Mouse (Mus musculus) heart, embryonic 11.5 days (tissue): Measurements from ENCODE around the gene Lrrc51. TPM values are rescaled to one million over a fixed set of nuclear protein-coding genes. Genes with fewer than 3 reads are reported as not detected.

Experiments used
- ATAC-seq: fragments of 200-750 bp; cut with Nextera tagmentation; replicated peaks from 2 replicates; pipeline ENCODE4 v1.8.0; 2017; ENCODE audit warnings: moderate library complexity; ENCODE audit not compliant: insufficient number of reproducible peaks, low FRiP score, low TSS enrichment
- H3K27ac ChIP-seq: fragments of 300-500 bp; sonication (generic); 2 replicates; pipeline ENCODE4 v1.5.1; 2014; ENCODE audit warnings: mild to moderate bottlenecking, low read depth, low read length
- H3K27me3 ChIP-seq: fragments of 300-500 bp; sonication (generic); 2 replicates; pipeline ENCODE4 v1.6.1; 2014; ENCODE audit warnings: mild to moderate bottlenecking, low read length, mixed read lengths; ENCODE audit not compliant: control insufficient read depth, insufficient read depth
- H3K36me3 ChIP-seq: fragments of 300-500 bp; sonication (generic); 2 replicates; pipeline ENCODE4 v1.6.1; 2014; ENCODE audit warnings: mild to moderate bottlenecking, low read length, moderate library complexity, mixed read lengths; ENCODE audit not compliant: control insufficient read depth, insufficient read depth
- H3K4me1 ChIP-seq: fragments of 300-500 bp; sonication (generic); 2 replicates; pipeline ENCODE4 v1.6.1; 2014; ENCODE audit warnings: low read length; ENCODE audit not compliant: control insufficient read depth, insufficient read depth
- H3K4me2 ChIP-seq: fragments of 300-500 bp; sonication (generic); 2 replicates; pipeline ENCODE4 v1.6.1; 2014; ENCODE audit warnings: mild to moderate bottlenecking, moderate library complexity
- H3K4me3 ChIP-seq: fragments of 300-500 bp; sonication (generic); 2 replicates; pipeline ENCODE4 v1.5.1; 2014; ENCODE audit warnings: low read depth, low read length
- H3K9ac ChIP-seq: fragments of 300-500 bp; sonication (generic); 2 replicates; pipeline ENCODE4 v1.6.1; 2014; ENCODE audit warnings: mild to moderate bottlenecking, low read depth, low read length, moderate library complexity
- H3K9me3 ChIP-seq: fragments of 300-500 bp; sonication (generic); replicated peaks from 2 replicates; pipeline ENCODE4 v1.6.1; 2016; ENCODE audit warnings: low read length; ENCODE audit not compliant: control insufficient read depth
- WGBS: fragments of 180-500 bp; shearing (Covaris S2); extraction: QIAGEN DNeasy Blood & Tissue Kit; methylation state at CpG from one replicate; pipeline ENCODE4 v1.1.7; 2014; ENCODE audit not compliant: insufficient replicate concordance; 5-methylcytosine and 5-hydroxymethylcytosine counted together
- polyA plus RNA-seq: library from polyadenylated mRNA; unstranded; fragments of >200 nt; fragmentation: Nextera tagmentation; extraction: Ambion mirVana; gene quantifications from 2 replicates; pipeline ENCODE4 v1.2.1, GENCODE M21; 2014

The Lrrc51 gene
- polyA plus RNA-seq, 1 experiment from 2014 or later = 6.5 TPM

DNA sequence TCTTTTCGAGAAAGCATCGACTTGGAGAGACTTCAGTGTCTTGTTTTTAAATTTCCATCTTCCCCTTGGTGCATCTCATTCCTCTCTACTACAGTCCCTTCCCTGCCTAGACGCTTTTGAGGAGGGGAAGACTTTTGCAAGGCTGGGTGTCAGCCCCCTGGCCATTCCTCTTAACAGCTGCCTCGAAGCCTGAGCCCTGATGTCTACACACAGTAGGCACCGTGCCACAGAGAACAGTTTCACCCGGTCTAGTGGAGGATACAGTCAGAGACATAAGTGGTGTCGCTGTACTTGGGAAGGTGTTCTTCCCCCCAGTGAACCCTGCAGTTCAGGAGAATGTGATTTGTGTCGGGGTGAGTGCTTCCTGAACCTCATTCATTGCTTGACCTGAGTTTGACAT is 27.0 kb downstream of the Lrrc51 start:
- Histone ChIP-seq H3K4me3 (peak overlapping the region; percentile 87), H3K36me3 (peaks cover 16% of the 10 kb centered on the region), H3K27me3 (no peaks in the 10 kb centered on the region), H3K4me2 (peak overlapping the region; percentile 81), H3K4me1 (peaks cover 20% of the 10 kb centered on the region), H3K27ac (peak overlapping the region; percentile 97; the same call in 1 of the 2 replicates), H3K9ac (peak overlapping the region; percentile 93), H3K9me3 (no peaks in the 10 kb centered on the region)
- no peak for ATAC-seq
- 67% methylated on average over 8 of the region's 8 CpGs for WGBS

- Histone ChIP-seq H3K4me3 (peak within 1 kb of the TSS; percentile 87), H3K27me3 (no peaks in the 10 kb centered on the region), H3K4me1 (peaks cover 20% of the 10 kb centered on the region), H3K9me3 (no peaks in the 10 kb centered on the region), H3K9ac (peak within 1 kb of the TSS; percentile 93), H3K27ac (peak within 1 kb of the TSS; percentile 97), H3K4me2 (peak within 1 kb of the TSS; percentile 81), H3K36me3 (peaks cover 16% of the 10 kb centered on the region)
- ATAC-seq = no peak
- 17% methylated on average over 11 of the region's 11 CpGs for WGBS
These were observed 27.4 kb downstream of the Lrrc51 start, which contains the start of gene Tomt for GRCm38 (mm10) chr7:101906287-101906681. Tomt (minus strand) TSS chr7:101906359.

DNA sequence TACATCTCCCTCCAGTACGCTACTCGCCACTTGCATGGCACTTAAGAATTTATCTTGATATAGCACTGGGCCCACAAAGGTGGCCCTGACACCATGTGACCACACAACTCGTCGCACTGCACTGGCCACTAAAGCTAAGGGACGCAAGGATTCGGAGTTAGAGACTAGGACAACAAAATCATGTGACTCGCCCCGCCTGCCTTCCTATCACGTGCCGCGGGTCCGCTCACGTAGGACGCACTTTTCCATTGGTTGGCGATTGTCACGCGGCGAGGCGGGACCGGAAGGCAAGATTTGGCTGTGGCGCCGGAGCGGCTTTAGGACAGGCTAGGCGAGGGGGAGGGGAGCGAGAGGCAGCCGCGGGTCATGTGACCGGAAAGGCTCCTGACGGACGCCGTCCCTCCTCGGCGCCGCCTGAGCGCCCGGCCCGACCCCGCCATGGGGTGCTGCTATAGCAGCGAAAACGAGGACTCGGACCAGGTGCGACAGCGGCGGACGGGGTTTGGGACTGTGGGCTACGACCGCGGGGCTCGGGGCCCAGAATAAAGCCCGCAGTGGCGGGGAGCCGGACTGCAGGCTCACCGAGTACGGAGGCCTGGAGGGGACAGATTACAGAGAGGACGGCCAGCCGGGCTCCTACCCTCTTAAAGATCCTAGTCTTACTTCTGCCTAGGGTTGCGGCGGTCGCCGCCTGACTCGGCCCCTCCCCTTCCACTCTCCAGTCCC is 28.0 kb downstream of the Lrrc51 start, which contains the start of gene Lamtor1:
Gene Lamtor1 (plus strand): TSS at position 344 of the 726 bp plus-strand sequence.
- Histone ChIP-seq H3K9me3 (no peaks in the 10 kb centered on the region), H3K27ac (peak within 1 kb of the TSS; percentile 97), H3K4me1 (peaks cover 20% of the 10 kb centered on the region), H3K36me3 (peaks cover 13% of the 10 kb centered on the region), H3K27me3 (no peaks in the 10 kb centered on the region), H3K4me2 (peak within 1 kb of the TSS; percentile 81), H3K9ac (peak within 1 kb of the TSS; percentile 93), H3K4me3 (peak within 1 kb of the TSS; percentile 87)
- WGBS = under 1% methylated on average over 60 of the region's 61 CpGs
- ATAC-seq = peak; percentile 98

DNA sequence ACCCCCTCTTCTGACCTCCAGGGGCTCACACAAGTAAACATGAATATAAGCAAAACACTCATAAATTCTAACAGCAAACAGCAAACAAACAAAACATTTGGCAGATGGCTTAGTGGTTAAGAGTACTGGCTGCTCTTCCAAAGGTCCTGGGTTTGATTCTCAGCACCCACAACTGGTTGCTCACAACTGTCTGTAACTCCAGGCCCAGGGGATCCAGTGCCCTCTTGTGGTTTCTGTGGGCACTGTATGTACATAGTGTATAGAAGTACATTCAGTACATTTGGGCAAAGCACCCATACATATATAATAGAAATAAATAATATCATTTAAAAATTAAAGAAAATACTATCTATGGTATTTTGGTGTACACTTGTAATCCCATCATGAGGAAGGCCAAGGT is 30.8 kb downstream of the Lrrc51 start:
- Histone ChIP-seq H3K27ac (no peak overlapping the region), H3K4me3 (no peak overlapping the region), H3K4me1 (peaks cover 13% of the 10 kb centered on the region), H3K4me2 (no peak overlapping the region), H3K36me3 (0 out of 2 replicates have a peak, but pooled peaks cover 7% of the 10 kb centered on the region), H3K9ac (no peak overlapping the region), H3K27me3 (no peaks in the 10 kb centered on the region), H3K9me3 (no peaks in the 10 kb centered on the region)
- no peak for ATAC-seq

- Histone ChIP-seq H3K4me2 (no peak overlapping the region), H3K4me3 (no peak overlapping the region), H3K36me3 (0 out of 2 replicates have a peak, but pooled peaks cover 7% of the 10 kb centered on the region), H3K9me3 (no peaks in the 10 kb centered on the region), H3K4me1 (peaks cover 10% of the 10 kb centered on the region), H3K27me3 (no peaks in the 10 kb centered on the region), H3K9ac (no peak overlapping the region), H3K27ac (no peak overlapping the region)
- WGBS = 85% methylated on average over 10 of the region's 10 CpGs
- no peak for ATAC-seq
These were observed 31.7 kb downstream of the Lrrc51 start for GRCm38 (mm10) chr7:101901969-101902368.

GRCm38 (mm10) chr7:101900331-101901097 is 33.2 kb downstream of the Lrrc51 start:
- H3K9ac ChIP-seq = no peak overlapping the region
- H3K4me1 ChIP-seq = peaks cover 4% of the 10 kb centered on the region; the same call in 1 of the 2 replicates
- H3K4me2 ChIP-seq = no peak overlapping the region
- no peaks in the 10 kb centered on the region for H3K27me3 ChIP-seq
- H3K4me3 ChIP-seq = no peak overlapping the region
- 89% methylated on average over 16 of the region's 16 CpGs for WGBS
- no peak overlapping the region for H3K27ac ChIP-seq
- H3K9me3 ChIP-seq = no peaks in the 10 kb centered on the region
- H3K36me3 ChIP-seq = 0 out of 2 replicates have a peak, but pooled peaks cover 7% of the 10 kb centered on the region
- no peak for ATAC-seq

GRCm38 (mm10) chr7:101896104-101897066 is 37.3 kb downstream of the Lrrc51 start:
- peak overlapping the region; percentile 66 for H3K4me3 ChIP-seq
- ATAC-seq = peak; percentile 97
- H3K27me3 ChIP-seq = no peaks in the 10 kb centered on the region
- WGBS = under 1% methylated on average over 57 of the region's 57 CpGs
- no peaks in the 10 kb centered on the region for H3K36me3 ChIP-seq
- peak overlapping the region; percentile 81 for H3K9ac ChIP-seq
- peak overlapping the region; percentile 62 for H3K4me2 ChIP-seq
- no peaks in the 10 kb centered on the region for H3K9me3 ChIP-seq
- H3K4me1 ChIP-seq = no peaks in the 10 kb centered on the region
- peak overlapping the region; percentile 90 for H3K27ac ChIP-seq

DNA sequence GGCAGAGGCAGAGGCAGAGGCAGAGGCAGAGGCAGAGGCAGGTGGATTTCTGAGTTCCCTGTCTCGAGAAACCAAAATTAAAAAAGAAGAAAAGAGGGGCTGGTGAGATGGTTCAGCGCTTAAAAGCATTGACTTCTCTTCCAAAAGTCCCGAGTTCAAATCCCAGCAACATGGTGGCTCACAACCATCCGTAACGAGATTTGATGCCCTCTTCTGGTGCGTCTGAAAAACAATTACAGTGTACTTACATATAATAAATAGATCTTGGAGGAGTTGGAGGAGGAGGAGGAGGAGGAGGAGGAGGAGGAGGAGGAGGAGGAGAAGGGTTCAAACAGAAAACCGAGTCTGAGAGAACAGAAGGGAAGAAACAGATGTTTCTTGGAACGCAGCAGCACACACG is 38.0 kb downstream of the Lrrc51 start:
- WGBS = 33% methylated on average over 9 of the region's 9 CpGs
- Histone ChIP-seq H3K9me3 (no peaks in the 10 kb centered on the region), H3K27me3 (no peaks in the 10 kb centered on the region), H3K36me3 (no peaks in the 10 kb centered on the region), H3K4me1 (no peaks in the 10 kb centered on the region), H3K27ac (no peak overlapping the region), H3K4me2 (peak overlapping the region; percentile 62), H3K4me3 (peak overlapping the region; percentile 66), H3K9ac (peak overlapping the region; percentile 81)
- no peak for ATAC-seq
